Mouse (Mus musculus): ENCODE data around the gene Trmt1. TPM values are rescaled to one million over a fixed set of nuclear protein-coding genes. Genes with fewer than 3 reads are reported as not detected.

Gene Trmt1
- polyA plus RNA-seq, 1 experiment from 2014 or later = 71.7 TPM

DNA sequence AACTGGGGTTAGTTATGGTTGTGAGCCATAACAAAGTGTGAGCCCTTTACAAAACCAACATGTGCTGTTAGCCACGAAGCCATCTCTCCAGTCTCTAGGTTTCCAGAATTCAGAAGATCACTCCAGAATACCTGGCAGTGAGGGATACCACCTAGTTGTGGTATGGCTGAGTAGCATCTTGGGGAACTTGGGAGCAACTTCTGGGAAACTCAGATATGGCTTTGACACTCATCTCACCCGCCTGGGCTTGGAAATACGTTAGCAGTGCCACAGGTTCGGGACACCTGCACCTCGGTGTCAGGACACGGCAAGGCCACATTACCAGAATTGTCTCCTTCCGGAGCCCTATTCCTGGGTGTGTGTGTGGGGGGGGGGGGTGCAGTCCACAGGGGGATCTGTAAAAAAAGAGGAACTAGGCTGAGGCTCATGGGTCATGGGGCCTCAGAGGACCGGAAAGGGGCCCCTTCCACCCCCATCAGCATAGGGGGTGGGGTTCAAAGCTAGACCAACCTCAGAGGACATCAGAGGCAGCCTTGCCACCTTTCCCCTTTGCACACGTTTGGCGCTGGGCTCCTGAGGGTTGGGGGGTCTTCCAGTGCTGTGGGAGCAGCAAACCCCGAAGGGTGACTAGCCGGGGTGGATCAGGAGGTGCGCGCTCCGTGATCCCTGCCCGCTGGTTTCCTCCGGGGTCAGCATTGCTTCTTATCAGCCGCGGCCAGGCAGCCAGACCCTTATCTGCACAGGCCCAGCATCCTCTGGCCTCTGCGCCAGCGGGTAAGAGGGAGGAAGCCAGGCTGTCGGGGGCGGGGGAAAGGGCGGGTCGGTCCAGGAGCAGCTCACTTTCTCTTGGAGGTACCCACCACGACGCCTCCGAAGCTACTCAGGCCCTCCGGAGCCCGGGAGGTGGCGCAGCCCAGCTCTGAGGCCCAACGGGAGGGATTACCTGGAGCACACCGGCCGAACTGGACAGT lies 15.1 kb downstream of the Trmt1 start, which contains the start of gene Lyl1:
Gene Lyl1, plus strand, starts transcription at position 517 of the 971 bp plus-strand sequence.
- no peaks in the 10 kb centered on the region for H3K9me3 ChIP-seq (replicated peaks)
- H3K4me1 ChIP-seq = peaks cover 45% of the 10 kb centered on the region
- peak within 1 kb of the TSS; percentile 39 for H3K4me3 ChIP-seq
- peaks cover 41% of the 10 kb centered on the region for H3K36me3 ChIP-seq
- peak; percentile 74 for DNase-seq (ENCODE audit: low spot score)
- 9% methylated on average over 34 of the region's 34 CpGs for WGBS
- peak within 1 kb of the TSS; percentile 43 for H3K27ac ChIP-seq
- peaks cover 52% of the 10 kb centered on the region for H3K27me3 ChIP-seq (ENCODE audit: low read depth, poor library complexity, severe bottlenecking)

DNA sequence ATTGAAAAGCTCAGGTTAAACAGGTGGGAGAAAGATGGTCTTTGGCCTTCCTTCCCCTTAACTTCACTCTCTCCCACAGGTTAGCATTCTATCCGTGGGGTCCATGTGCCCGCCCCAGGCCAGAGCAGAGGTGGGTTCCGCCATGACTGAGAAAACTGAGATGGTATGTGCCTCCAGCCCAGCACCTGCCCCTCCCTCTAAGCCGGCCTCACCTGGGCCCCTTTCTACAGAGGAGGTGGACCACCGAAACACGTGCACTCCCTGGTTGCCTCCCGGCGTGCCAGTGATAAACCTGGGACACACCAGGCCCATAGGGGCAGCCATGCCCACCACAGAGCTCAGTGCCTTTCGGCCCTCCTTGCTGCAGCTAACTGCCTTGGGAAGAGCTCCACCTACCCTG lies 16.5 kb downstream of the Trmt1 start:
- Histone ChIP-seq H3K27ac (peak overlapping the region; percentile 43; the same call in 1 of the 2 replicates), H3K4me3 (peak overlapping the region; percentile 39), H3K4me1 (peaks cover 57% of the 10 kb centered on the region), H3K9me3 (replicated peaks) (no peaks in the 10 kb centered on the region), H3K27me3 (ENCODE audit: low read depth, poor library complexity, severe bottlenecking) (peaks cover 65% of the 10 kb centered on the region), H3K36me3 (peaks cover 28% of the 10 kb centered on the region)
- DNase-seq (ENCODE audit: low spot score) = no peak
- WGBS = 78% methylated on average over 9 of the region's 9 CpGs

DNA sequence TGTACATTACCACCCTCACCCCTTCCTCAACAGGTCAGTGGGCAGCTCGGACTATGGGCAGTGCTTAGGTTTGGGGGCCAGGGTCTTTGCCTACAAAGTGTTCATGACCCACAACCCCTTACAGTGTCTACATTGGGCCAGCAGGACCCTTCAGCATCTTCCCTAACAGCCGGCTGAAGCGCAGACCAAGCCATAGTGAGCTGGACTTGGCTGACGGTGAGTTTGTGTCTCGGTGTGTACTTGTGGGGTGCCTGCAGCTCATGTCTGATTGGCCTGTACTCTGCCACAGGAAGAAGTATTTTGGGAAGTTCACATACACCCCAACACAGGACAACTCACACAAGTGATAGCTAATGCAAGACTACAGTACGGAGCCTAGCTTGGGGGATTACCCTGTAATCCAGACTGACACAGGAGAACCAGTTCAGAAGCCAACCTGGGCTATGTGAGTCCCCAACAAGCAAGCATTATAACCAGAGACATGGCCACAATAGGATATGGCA lies 16.9 kb downstream of the Trmt1 start:
- H3K4me3 ChIP-seq = peak overlapping the region; percentile 47
- peaks cover 62% of the 10 kb centered on the region for H3K4me1 ChIP-seq
- H3K36me3 ChIP-seq = peaks cover 23% of the 10 kb centered on the region
- peak overlapping the region; percentile 43; the same call in 1 of the 2 replicates for H3K27ac ChIP-seq
- no peaks in the 10 kb centered on the region for H3K9me3 ChIP-seq (replicated peaks)
- WGBS = 81% methylated on average over 6 of the region's 6 CpGs
- DNase-seq (ENCODE audit: low spot score) = no peak
- H3K27me3 ChIP-seq (ENCODE audit: low read depth, poor library complexity, severe bottlenecking) = peaks cover 70% of the 10 kb centered on the region

DNA sequence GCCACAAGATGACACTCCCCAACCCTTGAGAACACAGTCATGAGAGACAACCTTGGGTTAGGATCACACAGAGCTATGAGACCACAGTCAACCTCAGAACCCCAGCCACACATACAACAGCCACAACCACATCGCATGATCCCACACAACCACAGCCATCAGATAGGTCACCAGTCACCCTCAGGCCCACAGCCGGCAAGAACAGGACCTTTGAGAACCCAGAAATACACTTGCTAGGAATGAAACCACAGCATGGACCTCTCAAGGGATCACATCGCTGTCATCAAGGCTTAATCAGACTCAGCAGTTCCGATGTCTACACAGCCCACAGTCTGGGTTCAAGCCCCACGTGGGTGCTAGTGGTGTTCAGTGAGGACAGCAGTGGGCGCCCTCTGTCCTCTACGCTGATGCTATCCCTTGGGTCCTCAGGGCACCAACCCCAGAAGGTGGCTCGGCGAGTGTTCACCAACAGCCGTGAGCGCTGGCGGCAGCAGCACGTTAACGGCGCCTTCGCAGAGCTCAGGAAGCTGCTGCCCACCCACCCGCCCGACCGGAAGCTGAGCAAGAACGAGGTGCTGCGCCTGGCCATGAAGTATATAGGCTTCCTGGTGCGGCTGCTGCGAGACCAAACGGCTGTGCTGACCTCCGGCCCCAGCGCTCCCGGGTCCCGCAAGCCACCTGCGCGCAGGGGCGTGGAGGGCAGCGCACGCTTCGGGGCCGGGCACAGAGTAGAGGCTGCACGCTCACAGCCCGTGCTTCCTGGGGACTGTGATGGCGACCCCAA lies 17.6 kb downstream of the Trmt1 start:
- DNase-seq (ENCODE audit: low spot score) = no peak
- Histone ChIP-seq H3K27me3 (ENCODE audit: low read depth, poor library complexity, severe bottlenecking) (peaks cover 76% of the 10 kb centered on the region), H3K36me3 (peaks cover 17% of the 10 kb centered on the region), H3K4me1 (peaks cover 68% of the 10 kb centered on the region), H3K4me3 (peak overlapping the region; percentile 47), H3K9me3 (replicated peaks) (no peaks in the 10 kb centered on the region), H3K27ac (peak overlapping the region; percentile 74)
- WGBS = 8% methylated on average over 38 of the region's 38 CpGs

DNA sequence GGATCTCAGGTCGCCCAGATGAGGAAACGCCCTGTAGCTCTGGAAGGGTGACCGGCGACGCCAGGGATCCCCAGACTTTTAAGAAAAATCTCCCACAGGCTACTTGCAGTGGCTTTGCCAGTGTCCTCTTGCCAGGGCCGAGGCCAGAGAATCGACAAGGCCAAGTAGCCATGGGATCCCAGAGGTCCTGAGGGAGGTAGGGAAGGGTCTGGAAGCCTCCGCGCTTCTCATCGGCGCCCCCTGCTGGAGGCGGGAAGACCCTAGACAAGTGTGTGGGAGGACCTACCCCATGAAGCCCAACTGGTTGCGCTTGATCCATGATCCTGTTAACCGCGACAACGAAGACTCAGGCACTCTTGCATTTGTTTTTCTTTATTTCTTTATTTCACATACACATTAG lies 18.2 kb downstream of the Trmt1 start:
- under 1% methylated on average over 16 of the region's 16 CpGs for WGBS
- Histone ChIP-seq H3K36me3 (peaks cover 10% of the 10 kb centered on the region), H3K27me3 (ENCODE audit: low read depth, poor library complexity, severe bottlenecking) (peaks cover 83% of the 10 kb centered on the region), H3K4me3 (peak overlapping the region; percentile 47), H3K4me1 (peaks cover 75% of the 10 kb centered on the region), H3K27ac (peak overlapping the region; percentile 74), H3K9me3 (replicated peaks) (no peaks in the 10 kb centered on the region)
- DNase-seq (ENCODE audit: low spot score) = peak; percentile 89

DNA sequence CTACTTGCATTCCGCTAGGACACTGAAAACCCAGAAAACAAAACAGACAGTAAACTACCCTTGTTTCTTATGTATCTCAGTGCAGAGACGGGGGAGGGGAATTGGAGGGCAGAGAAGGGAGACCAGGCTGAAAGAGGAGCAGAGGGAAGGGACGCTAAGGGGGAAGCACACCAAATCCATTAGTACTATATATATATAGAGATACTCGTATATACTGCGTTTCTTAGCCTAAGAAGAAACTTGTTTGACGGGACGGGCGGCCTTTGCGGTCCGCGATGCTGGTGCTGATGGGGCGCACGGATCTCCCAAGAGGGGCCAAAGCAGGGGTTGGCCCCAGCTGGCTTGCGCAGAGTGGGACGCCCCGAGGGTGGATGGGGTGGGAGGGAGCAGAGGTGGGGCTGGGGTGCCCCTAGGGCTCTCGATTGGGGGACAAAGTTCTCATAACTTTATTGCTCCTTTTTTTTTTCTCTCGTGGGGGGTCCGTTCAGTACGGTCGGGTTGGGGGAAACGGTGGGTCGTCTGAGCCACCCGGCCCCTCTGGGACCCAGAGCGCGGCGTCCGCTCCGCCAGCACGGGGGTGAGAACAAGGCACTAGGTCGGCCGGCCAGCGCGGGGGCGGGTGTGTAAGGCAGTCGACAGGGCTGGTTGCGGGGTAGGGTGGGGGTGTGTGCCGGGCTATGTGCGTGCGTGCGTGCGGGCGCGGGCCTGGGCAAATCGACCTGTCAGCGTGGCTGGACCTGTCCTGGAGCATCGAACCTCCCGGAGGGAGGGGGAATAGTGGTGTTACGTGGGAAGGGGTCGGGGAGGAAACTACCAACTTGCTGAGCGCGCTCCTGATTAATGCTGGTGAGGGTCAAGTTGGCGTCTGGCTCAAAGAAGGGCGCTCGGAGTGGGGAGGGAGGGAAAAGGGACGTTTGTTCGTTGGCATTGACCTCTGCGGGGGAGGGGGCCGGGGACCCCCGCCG lies 19.0 kb downstream of the Trmt1 start:
- H3K27me3 ChIP-seq (ENCODE audit: low read depth, poor library complexity, severe bottlenecking) = peaks cover 91% of the 10 kb centered on the region
- peaks cover 75% of the 10 kb centered on the region for H3K4me1 ChIP-seq
- peak overlapping the region; percentile 76 for H3K27ac ChIP-seq
- WGBS = 2% methylated on average over 61 of the region's 61 CpGs
- DNase-seq (ENCODE audit: low spot score) = peak; percentile 68
- peaks cover 2% of the 10 kb centered on the region; the same call in 1 of the 2 replicates for H3K36me3 ChIP-seq
- H3K4me3 ChIP-seq = peak overlapping the region; percentile 47
- H3K9me3 ChIP-seq (replicated peaks) = no peaks in the 10 kb centered on the region

DNA sequence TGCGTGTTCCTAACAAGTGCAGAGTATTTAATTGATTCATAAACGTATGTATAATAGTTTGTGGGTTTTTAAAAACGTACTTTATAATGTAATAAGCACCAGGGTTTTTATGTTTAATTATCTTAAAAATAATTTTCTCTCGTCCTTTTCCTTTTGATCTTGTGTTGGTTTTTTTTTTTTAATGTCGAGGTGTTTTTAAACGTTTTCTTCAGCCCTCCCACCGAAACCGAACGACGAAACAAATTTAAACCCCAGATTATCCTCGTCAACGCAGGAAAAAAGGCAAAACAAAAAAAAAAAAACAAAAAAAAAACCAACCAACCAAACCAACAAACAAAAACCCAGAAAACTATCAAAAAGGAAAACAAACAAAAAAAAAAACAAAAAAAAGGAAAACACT lies 19.9 kb downstream of the Trmt1 start:
- DNase-seq (ENCODE audit: low spot score) = no peak
- Histone ChIP-seq H3K36me3 (no peaks in the 10 kb centered on the region), H3K27ac (peak overlapping the region; percentile 76), H3K9me3 (replicated peaks) (no peaks in the 10 kb centered on the region), H3K27me3 (ENCODE audit: low read depth, poor library complexity, severe bottlenecking) (peaks cover 97% of the 10 kb centered on the region), H3K4me3 (peak overlapping the region; percentile 47), H3K4me1 (peaks cover 76% of the 10 kb centered on the region)
- WGBS = under 1% methylated on average over 12 of the region's 12 CpGs

DNA sequence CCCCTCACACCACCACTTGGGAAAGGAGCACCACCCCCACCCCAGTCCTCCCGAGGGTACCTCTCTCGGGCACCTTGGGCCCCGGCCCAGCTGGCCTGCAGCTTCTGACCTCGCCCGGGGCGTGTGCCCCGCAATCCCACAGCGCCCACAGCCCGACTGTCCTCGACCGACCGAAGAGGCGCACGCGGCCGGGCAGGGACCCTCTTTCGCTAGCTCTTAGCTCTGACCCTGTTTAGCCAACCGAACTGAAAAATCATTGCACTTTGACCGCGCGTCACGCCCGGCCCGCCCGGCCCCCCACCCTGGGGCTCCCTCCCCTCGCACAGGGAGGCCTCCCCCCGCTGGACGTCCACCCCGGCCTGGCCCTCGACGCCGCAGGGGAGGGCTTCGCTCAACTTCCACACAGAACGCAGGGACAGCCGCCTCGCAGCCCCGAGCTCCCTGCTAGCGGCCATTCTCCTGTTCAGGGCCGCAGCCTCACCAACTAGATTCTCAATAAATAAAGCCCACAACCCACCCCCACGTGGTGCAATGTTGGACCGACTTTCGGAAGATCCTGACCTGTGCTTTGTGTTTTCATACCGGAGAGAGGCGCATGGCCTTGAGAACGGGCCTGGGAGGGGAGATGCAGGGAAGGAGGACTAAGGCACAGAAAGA lies 20.6 kb downstream of the Trmt1 start:
- under 1% methylated on average over 43 of the region's 45 CpGs for WGBS
- Histone ChIP-seq H3K9me3 (replicated peaks) (no peaks in the 10 kb centered on the region), H3K4me3 (peak overlapping the region; percentile 37), H3K27ac (peak overlapping the region; percentile 76), H3K27me3 (ENCODE audit: low read depth, poor library complexity, severe bottlenecking) (peaks cover 97% of the 10 kb centered on the region), H3K36me3 (no peaks in the 10 kb centered on the region), H3K4me1 (peaks cover 76% of the 10 kb centered on the region)
- peak; percentile 71 for DNase-seq (ENCODE audit: low spot score)

DNA sequence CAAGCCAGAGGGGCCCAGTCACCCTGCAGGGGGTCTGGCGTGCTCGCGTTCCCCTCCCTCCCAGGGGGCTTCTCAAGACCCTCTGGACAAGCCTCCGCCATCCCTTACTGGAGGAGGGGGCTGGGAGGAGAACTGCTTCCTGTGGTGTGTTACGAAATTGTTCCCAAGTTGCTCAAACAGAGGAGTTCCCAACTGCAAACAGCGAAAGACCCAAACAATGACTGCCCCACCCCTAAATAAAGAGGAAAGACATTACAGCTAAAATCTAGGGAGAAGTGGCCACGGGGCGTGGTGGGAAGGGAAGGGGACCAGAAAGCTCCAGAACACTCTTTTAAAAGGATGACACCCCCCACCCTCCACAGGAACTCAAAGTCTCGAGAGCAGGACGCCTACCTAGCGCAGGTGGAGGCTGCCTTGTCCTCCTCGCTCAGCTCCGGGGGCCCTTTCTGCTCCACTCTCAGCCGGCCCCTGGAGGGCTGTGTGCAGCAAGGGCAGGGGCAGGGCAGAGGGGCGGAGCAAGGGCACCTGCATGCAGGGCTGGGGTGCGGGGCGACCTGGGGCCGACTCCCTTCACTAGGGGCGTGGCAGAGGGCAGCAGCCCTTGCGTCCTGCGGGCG lies 21.3 kb downstream of the Trmt1 start:
- Histone ChIP-seq H3K4me3 (peak overlapping the region; percentile 37), H3K9me3 (replicated peaks) (no peaks in the 10 kb centered on the region), H3K27ac (peak overlapping the region; percentile 76), H3K36me3 (no peaks in the 10 kb centered on the region), H3K4me1 (peaks cover 76% of the 10 kb centered on the region), H3K27me3 (ENCODE audit: low read depth, poor library complexity, severe bottlenecking) (peaks cover 97% of the 10 kb centered on the region)
- DNase-seq (ENCODE audit: low spot score) = peak; percentile 68
- under 1% methylated on average over 22 of the region's 22 CpGs for WGBS

DNA sequence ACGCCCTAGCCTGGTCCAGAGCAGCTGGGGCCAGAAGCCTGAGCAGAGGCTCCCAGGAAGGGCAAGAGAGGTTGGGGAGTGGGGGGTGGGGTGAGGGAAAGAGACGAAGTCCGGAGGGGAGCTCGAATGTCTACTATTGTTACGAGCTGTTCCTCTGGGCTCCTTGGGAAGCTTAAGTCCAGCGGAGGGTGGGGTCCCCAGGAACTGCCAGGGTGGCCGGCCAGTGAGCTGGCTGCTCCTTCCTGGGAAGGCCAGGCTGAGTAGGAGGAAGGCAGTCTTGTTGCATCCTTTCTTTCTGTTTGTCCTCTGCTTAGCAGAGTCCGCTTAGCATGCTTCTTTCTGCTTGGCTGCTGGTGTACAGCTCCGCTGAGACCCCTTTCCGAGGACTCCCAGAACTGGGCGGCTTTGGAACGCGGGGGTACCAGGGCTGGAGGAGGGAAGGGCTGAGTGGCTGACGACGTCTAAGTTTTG lies 22.0 kb downstream of the Trmt1 start:
- 2% methylated on average over 15 of the region's 15 CpGs for WGBS

More for the DNA sequence above, 22.0 kb downstream of the Trmt1 start:
- Histone ChIP-seq H3K27ac (peak overlapping the region; percentile 76; the same call in 1 of the 2 replicates), H3K9me3 (replicated peaks) (no peaks in the 10 kb centered on the region), H3K4me3 (peak overlapping the region; percentile 37), H3K27me3 (ENCODE audit: low read depth, poor library complexity, severe bottlenecking) (peaks cover 97% of the 10 kb centered on the region), H3K4me1 (peaks cover 83% of the 10 kb centered on the region), H3K36me3 (no peaks in the 10 kb centered on the region)
- peak; percentile 54 for DNase-seq (ENCODE audit: low spot score)
